23 mouse cellular contexts compared by ENCODE assay signal in genomic region chr8:84599401-84599800, GRCm38 (mm10).
DNase-seq lines count a peak whose midpoint lies in the region; ATAC-seq and TF ChIP-seq lines count a peak whose summit lies in the region.
"Had no signal": no experiment of that assay in that cellular context is flagged by ENCODE, and none has a peak within 500 bp of the region (broad histone marks: within the 10 kb centered on the region; RNA-seq: fewer than 3 reads in every experiment).

No protein-coding gene starts in this region.

- H3K27me3 ChIP-seq in midbrain, embryonic 10.5 days (ENCODE audit: low read depth, poor library complexity, severe bottlenecking): peaks cover 59% of the 10 kb centered on the region
- no peaks in the 10 kb centered on the region for H3K27me3 ChIP-seq in midbrain, embryonic 14.5 days (ENCODE audit: control insufficient read depth, insufficient read depth, low read length)

- no peaks in the 10 kb centered on the region for H3K9me3 ChIP-seq in midbrain, embryonic 10.5 days (replicated peaks)
- H3K9me3 ChIP-seq in midbrain, embryonic 14.5 days (ENCODE audit: control insufficient read depth, low read length): no peaks in the 10 kb centered on the region
- H3K9me3 ChIP-seq: embryonic facial prominence, embryonic 13.5 days; embryonic facial prominence, embryonic 15.5 days; forebrain, embryonic 10.5 days; forebrain, embryonic 12.5 days had no signal

- TF ChIP-seq CTCF in gastrocnemius, adult 2 months (IDR thresholded peaks at IDR 0.05): no peak

- ATAC-seq in midbrain, embryonic 14.5 days (ENCODE audit: low FRiP score, low TSS enrichment): no peak
- ATAC-seq: CD4-positive, CD25-positive, alpha-beta regulatory T cell, adult 4 months had no signal

- no peak overlapping the region for H3K4me2 ChIP-seq in midbrain, embryonic 14.5 days (ENCODE audit: low read length)

- 0 out of 2 replicates have a peak overlapping the region, but pooled peaks have one; percentile 88 for H3K27ac ChIP-seq in midbrain, embryonic 10.5 days (replicated peaks)
- H3K27ac ChIP-seq in midbrain, embryonic 14.5 days (replicated peaks; ENCODE audit: low read depth, low read length): no peak overlapping the region
- peak overlapping the region; percentile 72 for H3K27ac ChIP-seq in brown adipose tissue, adult 24 weeks (replicated peaks; ENCODE audit: low read depth, low read length)
- H3K27ac ChIP-seq in gastrocnemius, adult 2 months: no peak overlapping the region
- H3K27ac ChIP-seq: embryonic facial prominence, embryonic 13.5 days; embryonic facial prominence, embryonic 15.5 days; forebrain, embryonic 12.5 days had no signal

- peaks cover 25% of the 10 kb centered on the region for H3K4me1 ChIP-seq in midbrain, embryonic 10.5 days
- H3K4me1 ChIP-seq in midbrain, embryonic 14.5 days (ENCODE audit: control insufficient read depth, insufficient read depth, low read length): peaks cover 17% of the 10 kb centered on the region
- H3K4me1 ChIP-seq in brown adipose tissue, adult 24 weeks (ENCODE audit: control insufficient read depth, insufficient read depth, insufficient read length, low read length): peaks cover 10% of the 10 kb centered on the region

- H3K9ac ChIP-seq in midbrain, embryonic 14.5 days (replicated peaks; ENCODE audit: low read length): no peak overlapping the region
- H3K9ac ChIP-seq: embryonic facial prominence, embryonic 13.5 days; embryonic facial prominence, embryonic 15.5 days had no signal

- intact Hi-C loops in gastrocnemius, adult 2 months (cut with DNase I): no loop called here
- intact Hi-C loops in gastrocnemius, postnatal 36 days (cut with DNase I): no loop called here

- H3K4me3 ChIP-seq in midbrain, embryonic 10.5 days: no peak overlapping the region
- H3K4me3 ChIP-seq in midbrain, embryonic 14.5 days (replicated peaks; ENCODE audit: low read depth, low read length): no peak overlapping the region
- H3K4me3 ChIP-seq in brown adipose tissue, adult 24 weeks (ENCODE audit: insufficient read depth, low read depth, low read length): 0 out of 2 replicates have a peak overlapping the region, but pooled peaks have one; percentile 40
- no peak overlapping the region for H3K4me3 ChIP-seq in gastrocnemius, adult 2 months
- H3K4me3 ChIP-seq: embryonic facial prominence, embryonic 15.5 days; erythroblast, embryonic 14.5 days; forebrain, embryonic 12.5 days had no signal

- DNase-seq in midbrain, embryonic 10.5 days (ENCODE audit: low spot score): no peak
- DNase-seq in midbrain, embryonic 14.5 days: no peak
- DNase-seq in NIH3T3 (ENCODE audit: low read depth): peak; percentile 78
- DNase-seq in gastrocnemius, adult 2 months: no peak
- DNase-seq in gastrocnemius, postnatal 36 days: no peak
- DNase-seq: adrenal gland, adult 8-10 months; adrenal gland, postnatal 14 days; adrenal gland, postnatal 36 days; B cell, adult 2 months; cerebellum, adult 11 months; cerebellum, adult 18-20 months; cerebellum, adult 8-10 months; cerebellum, adult 9-11 months; cerebellum, postnatal 36 days; embryo, embryonic 11 days had no signal

- WGBS in midbrain, embryonic 10.5 days: 90% methylated on average over 1 of the region's 1 CpGs
- WGBS in midbrain, embryonic 14.5 days: 94% methylated on average over 1 of the region's 1 CpGs

- H3K36me3 ChIP-seq in midbrain, embryonic 10.5 days: 0 out of 2 replicates have a peak, but pooled peaks cover 4% of the 10 kb centered on the region
- H3K36me3 ChIP-seq in midbrain, embryonic 14.5 days (ENCODE audit: control insufficient read depth, insufficient read depth, low read length): 0 out of 2 replicates have a peak, but pooled peaks cover 4% of the 10 kb centered on the region
- H3K36me3 ChIP-seq: embryonic facial prominence, embryonic 13.5 days; embryonic facial prominence, embryonic 15.5 days; G1E had no signal

Comparison
In these comparisons a context has a peak if more than half of its experiments do, and no peak if none do; other contexts are left out.
1. H3K27ac ChIP-seq: peak in midbrain, embryonic 10.5 days (single experiment) and brown adipose tissue, adult 24 weeks (single experiment); none in midbrain, embryonic 14.5 days (single experiment) and gastrocnemius, adult 2 months (single experiment).